Mouse (Mus musculus) myocyte (in vitro differentiated cells): ENCODE data around the gene Btbd16.

Source experiments
- CEBPB ChIP-seq: IDR thresholded peaks from 2 replicates; pipeline ENCODE4 v1.6.1; 2011; ENCODE audit warnings: mild to moderate bottlenecking, moderate library complexity; ENCODE audit not compliant: poor library complexity, insufficient read depth, severe bottlenecking
- MAX ChIP-seq: IDR thresholded peaks from one replicate; pipeline ENCODE4 v1.6.1; 2011; ENCODE audit warnings: low read depth, mild to moderate bottlenecking, control low read depth
- MYOD1 ChIP-seq, 3 experiments: IDR thresholded peaks; one replicate each; pipeline ENCODE4 v1.6.1; 2011; ENCODE audit warnings: control low read depth in 2 of 3, low read depth in 2 of 3, mild to moderate bottlenecking in 2 of 3, moderate library complexity in 1 of 3; ENCODE audit not compliant: insufficient read length in 2 of 3, control insufficient read depth in 1 of 3
- POLR2A ChIP-seq: IDR thresholded peaks from one replicate; pipeline ENCODE4 v1.6.1; 2011; ENCODE audit warnings: low read depth, mild to moderate bottlenecking, control low read depth, moderate library complexity; ENCODE audit not compliant: insufficient read length
- POLR2AphosphoS2 ChIP-seq: IDR thresholded peaks from one replicate; pipeline ENCODE4 v1.6.1; 2011; ENCODE audit warnings: low read depth, control low read depth; ENCODE audit not compliant: insufficient read length
- REST ChIP-seq: IDR thresholded peaks from one replicate; pipeline ENCODE4 v1.6.1; 2011; ENCODE audit warnings: mild to moderate bottlenecking, control low read depth, moderate library complexity; ENCODE audit not compliant: insufficient read depth, insufficient read length
- USF1 ChIP-seq: IDR thresholded peaks from one replicate; pipeline ENCODE4 v1.6.1; 2011; ENCODE audit warnings: low read depth, mild to moderate bottlenecking, control low read depth, moderate library complexity

GRCm38 (mm10) chr7:130749165-130749564 lies 24.7 kb upstream of the Btbd16 start:
- TF ChIP-seq POLR2A (no peak), USF1 (no peak), POLR2AphosphoS2 (no peak), CEBPB (no peak), MAX (no peak), REST (no peak), MYOD1 (IDR thresholded peaks at IDR 0.05; ENCODE audit: control insufficient read depth in 1 of 3, insufficient read length in 2 of 3, low read depth in 2 of 3) (no peak)
